Mouse (Mus musculus) heart, embryonic 11.5 days (tissue): ENCODE measurements around the gene Spef1. TPM values are rescaled to one million over a fixed set of nuclear protein-coding genes. Genes with fewer than 3 reads are reported as not detected.
A peak's percentile ranks its signal among the peaks of the same experiment; 100 is the strongest.
"Not testable (repeated sequence)": the region's sequence is repeated elsewhere in the genome, so short reads cannot be mapped to it uniquely, and the experiment has no call there.

Experiments
- ATAC-seq: fragments of 200-750 bp; cut with Nextera tagmentation; replicated peaks from 2 replicates; pipeline ENCODE4 v1.8.0; 2017; ENCODE audit warnings: moderate library complexity; ENCODE audit not compliant: insufficient number of reproducible peaks, low FRiP score, low TSS enrichment
- H3K27ac ChIP-seq: fragments of 300-500 bp; sonication (generic); 2 replicates; pipeline ENCODE4 v1.5.1; 2014; ENCODE audit warnings: mild to moderate bottlenecking, low read depth, low read length
- H3K27me3 ChIP-seq: fragments of 300-500 bp; sonication (generic); 2 replicates; pipeline ENCODE4 v1.6.1; 2014; ENCODE audit warnings: mild to moderate bottlenecking, low read length, mixed read lengths; ENCODE audit not compliant: control insufficient read depth, insufficient read depth
- H3K36me3 ChIP-seq: fragments of 300-500 bp; sonication (generic); 2 replicates; pipeline ENCODE4 v1.6.1; 2014; ENCODE audit warnings: mild to moderate bottlenecking, low read length, moderate library complexity, mixed read lengths; ENCODE audit not compliant: control insufficient read depth, insufficient read depth
- H3K4me1 ChIP-seq: fragments of 300-500 bp; sonication (generic); 2 replicates; pipeline ENCODE4 v1.6.1; 2014; ENCODE audit warnings: low read length; ENCODE audit not compliant: control insufficient read depth, insufficient read depth
- H3K4me2 ChIP-seq: fragments of 300-500 bp; sonication (generic); 2 replicates; pipeline ENCODE4 v1.6.1; 2014; ENCODE audit warnings: mild to moderate bottlenecking, moderate library complexity
- H3K4me3 ChIP-seq: fragments of 300-500 bp; sonication (generic); 2 replicates; pipeline ENCODE4 v1.5.1; 2014; ENCODE audit warnings: low read depth, low read length
- H3K9ac ChIP-seq: fragments of 300-500 bp; sonication (generic); 2 replicates; pipeline ENCODE4 v1.6.1; 2014; ENCODE audit warnings: mild to moderate bottlenecking, low read depth, low read length, moderate library complexity
- H3K9me3 ChIP-seq: fragments of 300-500 bp; sonication (generic); replicated peaks from 2 replicates; pipeline ENCODE4 v1.6.1; 2016; ENCODE audit warnings: low read length; ENCODE audit not compliant: control insufficient read depth
- WGBS: fragments of 180-500 bp; shearing (Covaris S2); extraction: QIAGEN DNeasy Blood & Tissue Kit; methylation state at CpG from one replicate; pipeline ENCODE4 v1.1.7; 2014; ENCODE audit not compliant: insufficient replicate concordance; 5-methylcytosine and 5-hydroxymethylcytosine counted together
- polyA plus RNA-seq: library from polyadenylated mRNA; unstranded; fragments of >200 nt; fragmentation: Nextera tagmentation; extraction: Ambion mirVana; gene quantifications from 2 replicates; pipeline ENCODE4 v1.2.1, GENCODE M21; 2014

Gene Spef1
- 1.2 and 1.7 TPM in 2 replicates for polyA plus RNA-seq

GRCm38 (mm10) chr2:131186771-131187601, at the start of gene Spef1, which contains the start of gene Cdc25b:
Spef1 (minus strand) TSS chr2:131187282.
Cdc25b (plus strand) TSS chr2:131186949.
- H3K4me3 ChIP-seq = peak within 1 kb of the TSS; percentile 73
- H3K27ac ChIP-seq = peak within 1 kb of the TSS; percentile 67
- 1% methylated on average over 43 of the region's 43 CpGs for WGBS
- H3K27me3 ChIP-seq = no peaks in the 10 kb centered on the region
- H3K4me1 ChIP-seq = peaks cover 18% of the 10 kb centered on the region
- H3K9ac ChIP-seq = peak within 1 kb of the TSS; percentile 86
- ATAC-seq = peak; percentile 87
- no peaks in the 10 kb centered on the region for H3K9me3 ChIP-seq
- H3K4me2 ChIP-seq = peak within 1 kb of the TSS; percentile 93
- no peaks in the 10 kb centered on the region; the same call in 1 of the 2 replicates for H3K36me3 ChIP-seq

GRCm38 (mm10) chr2:131234970-131235635, 48.0 kb upstream of the Spef1 start:
- Histone ChIP-seq H3K36me3 (peaks cover 7% of the 10 kb centered on the region), H3K4me1 (peaks cover 20% of the 10 kb centered on the region), H3K27ac (no peak overlapping the region), H3K9ac (peak overlapping the region; percentile 87), H3K27me3 (no peaks in the 10 kb centered on the region), H3K4me3 (peak overlapping the region; percentile 77), H3K4me2 (peak overlapping the region; percentile 95), H3K9me3 (no peaks in the 10 kb centered on the region)
- no peak for ATAC-seq
- 74% methylated on average over 7 of the region's 7 CpGs for WGBS

- Histone ChIP-seq H3K4me2 (peak overlapping the region; percentile 95), H3K4me3 (peak overlapping the region; percentile 77), H3K36me3 (peaks cover 4% of the 10 kb centered on the region), H3K27me3 (no peaks in the 10 kb centered on the region), H3K9me3 (no peaks in the 10 kb centered on the region), H3K27ac (peak overlapping the region; percentile 74), H3K9ac (peak overlapping the region; percentile 87), H3K4me1 (peaks cover 20% of the 10 kb centered on the region)
- WGBS = 15% methylated on average over 28 of the region's 28 CpGs
- no peak for ATAC-seq
Observed at GRCm38 (mm10) chr2:131234127-131234650, 47.1 kb upstream of the Spef1 start.

- 13% methylated on average over 29 of the region's 29 CpGs for WGBS
- no peaks in the 10 kb centered on the region for H3K9me3 ChIP-seq
Observed at GRCm38 (mm10) chr2:131233307-131234126, 46.4 kb upstream of the Spef1 start, which contains the start of gene Mavs. Mavs (plus strand) TSS chr2:131234063.

GRCm38 (mm10) chr2:131232558-131232957, 45.5 kb upstream of the Spef1 start:
- Histone ChIP-seq H3K4me1 (peaks cover 20% of the 10 kb centered on the region), H3K4me3 (no peak overlapping the region), H3K36me3 (no peaks in the 10 kb centered on the region), H3K4me2 (no peak overlapping the region), H3K27ac (no peak overlapping the region), H3K9ac (0 out of 2 replicates have a peak overlapping the region, but pooled peaks have one; percentile 10), H3K27me3 (no peaks in the 10 kb centered on the region), H3K9me3 (no peaks in the 10 kb centered on the region)
- ATAC-seq = no peak
- 87% methylated on average over 2 of the region's 2 CpGs for WGBS

More at GRCm38 (mm10) chr2:131233307-131234126, 46.4 kb upstream of the Spef1 start, which contains the start of gene Mavs:
- Histone ChIP-seq H3K4me1 (peaks cover 20% of the 10 kb centered on the region), H3K36me3 (no peaks in the 10 kb centered on the region), H3K9ac (peak within 1 kb of the TSS; percentile 87), H3K27me3 (no peaks in the 10 kb centered on the region), H3K27ac (peak within 1 kb of the TSS; percentile 74), H3K4me3 (peak within 1 kb of the TSS; percentile 77), H3K4me2 (peak within 1 kb of the TSS; percentile 95)
- peak; percentile 99 for ATAC-seq

GRCm38 (mm10) chr2:131227243-131227642, 40.2 kb upstream of the Spef1 start:
- no peak overlapping the region for H3K4me3 ChIP-seq
- no peak overlapping the region for H3K4me2 ChIP-seq
- no peaks in the 10 kb centered on the region for H3K9me3 ChIP-seq
- H3K27ac ChIP-seq = no peak overlapping the region
- 70% methylated on average over 3 of the region's 3 CpGs for WGBS
- peaks cover 8% of the 10 kb centered on the region; the same call in 1 of the 2 replicates for H3K4me1 ChIP-seq
- no peak overlapping the region for H3K9ac ChIP-seq
- H3K36me3 ChIP-seq = no peaks in the 10 kb centered on the region
- no peaks in the 10 kb centered on the region for H3K27me3 ChIP-seq
- no peak for ATAC-seq

GRCm38 (mm10) chr2:131226669-131227068, 39.6 kb upstream of the Spef1 start:
- 72% methylated on average over 2 of the region's 2 CpGs for WGBS
- not testable (repeated sequence) for H3K9me3 ChIP-seq, H3K4me2 ChIP-seq, ATAC-seq, H3K9ac ChIP-seq, H3K4me3 ChIP-seq, H3K27ac ChIP-seq, H3K27me3 ChIP-seq, H3K36me3 ChIP-seq
- 0 out of 2 replicates have a peak, but pooled peaks cover 12% of the 10 kb centered on the region for H3K4me1 ChIP-seq

GRCm38 (mm10) chr2:131225178-131225577, 38.1 kb upstream of the Spef1 start:
- Histone ChIP-seq H3K27me3 (no peaks in the 10 kb centered on the region), H3K27ac (no peak overlapping the region), H3K9me3 (no peaks in the 10 kb centered on the region), H3K9ac (no peak overlapping the region), H3K4me2 (no peak overlapping the region), H3K4me1 (0 out of 2 replicates have a peak, but pooled peaks cover 12% of the 10 kb centered on the region), H3K4me3 (no peak overlapping the region), H3K36me3 (no peaks in the 10 kb centered on the region)
- no peak for ATAC-seq
- 88% methylated on average over 6 of the region's 6 CpGs for whole genome bisulfite sequencing
